Mouse (Mus musculus): Measurements from ENCODE around the gene Prkch. TPM values are rescaled to one million over a fixed set of nuclear protein-coding genes. Genes with fewer than 3 reads are reported as not detected.

The Prkch gene
- total RNA-seq, 4 experiments from 2014 or later: 4.3 to 5.8 (median 4.9) TPM

DNA sequence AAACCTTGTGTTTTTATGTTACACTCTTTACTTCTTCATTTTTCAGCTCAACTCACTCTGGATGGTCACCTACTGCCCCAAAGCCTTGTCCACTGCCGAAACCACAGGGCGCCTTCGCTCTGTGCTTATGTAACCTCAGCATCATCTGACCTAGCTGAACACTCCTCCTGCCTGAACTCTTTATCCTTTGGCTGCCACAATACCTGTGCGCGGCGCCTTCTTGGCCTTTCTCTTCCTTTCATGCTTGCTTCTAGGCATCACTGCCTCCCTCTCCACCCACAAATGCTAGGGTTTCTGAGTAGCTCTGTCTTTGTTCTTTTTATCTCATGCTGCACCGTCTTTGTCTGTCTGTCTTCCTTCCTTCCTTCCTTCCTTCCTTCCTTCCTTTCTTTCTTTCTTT lies 3.8 kb upstream of the Prkch start:
- no peak for DNase-seq (ENCODE audit: low spot score in 2 of 2)

DNA sequence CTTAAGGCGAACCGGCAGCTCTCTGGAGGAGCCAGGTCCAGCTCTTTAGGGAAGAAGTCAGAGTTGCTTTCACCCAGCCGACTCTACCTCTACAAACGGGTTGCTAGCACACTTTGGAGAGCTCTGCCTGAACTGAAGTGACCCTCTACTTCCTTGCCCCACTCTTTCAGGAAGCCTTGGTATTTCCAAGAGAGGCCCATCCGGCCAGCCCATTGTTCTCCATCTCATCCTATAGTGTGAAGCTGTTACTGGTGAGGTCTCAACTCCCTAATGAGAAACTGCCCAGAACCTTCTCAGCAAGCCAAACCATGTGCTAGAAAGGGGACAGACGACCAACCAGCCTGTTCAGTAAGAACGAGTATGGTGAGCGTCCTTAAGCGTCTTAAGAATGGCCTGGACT lies 1.3 kb upstream of the Prkch start:
- DNase-seq (ENCODE audit: low spot score in 2 of 2): no peak

DNA sequence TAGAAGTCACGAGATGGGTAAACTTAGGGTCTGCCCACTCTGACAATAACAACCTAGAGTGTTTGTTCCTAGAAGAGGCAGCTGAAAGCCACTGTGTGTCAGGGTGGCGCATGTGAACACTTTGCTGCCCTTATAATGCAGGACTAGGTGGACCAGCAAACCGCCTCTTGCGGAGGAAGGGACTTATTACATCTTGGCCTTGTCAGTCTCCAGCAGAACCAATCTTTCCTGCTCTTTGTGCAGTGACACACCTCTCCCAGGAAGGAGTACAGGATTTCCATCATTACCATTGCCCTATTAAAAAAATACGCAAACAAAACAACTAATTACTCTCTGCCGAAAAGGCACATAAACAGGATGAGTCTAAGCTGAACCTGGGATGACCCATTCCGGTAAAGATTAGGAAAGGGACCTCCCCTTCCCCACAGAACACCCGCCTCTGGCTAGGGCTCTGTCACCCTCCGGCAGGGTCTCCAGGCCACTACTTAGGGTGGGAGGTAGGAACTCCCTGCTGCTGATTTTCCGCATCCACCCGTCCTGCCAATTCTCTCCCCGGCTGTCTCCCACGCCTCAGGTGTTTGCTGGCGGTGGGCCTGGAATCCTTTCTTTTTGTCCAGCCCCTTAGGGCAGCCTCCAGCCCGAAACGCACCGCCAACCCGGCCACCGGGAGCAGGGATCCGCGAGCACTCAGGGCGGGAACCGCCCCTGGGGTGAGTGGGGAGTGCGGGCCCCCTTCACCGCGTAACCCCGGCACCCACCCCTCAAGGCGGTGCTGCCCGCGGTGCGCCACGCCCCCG lies 585 bp upstream of the Prkch start:
- DNase-seq (ENCODE audit: low spot score in 2 of 2): no peak

DNA sequence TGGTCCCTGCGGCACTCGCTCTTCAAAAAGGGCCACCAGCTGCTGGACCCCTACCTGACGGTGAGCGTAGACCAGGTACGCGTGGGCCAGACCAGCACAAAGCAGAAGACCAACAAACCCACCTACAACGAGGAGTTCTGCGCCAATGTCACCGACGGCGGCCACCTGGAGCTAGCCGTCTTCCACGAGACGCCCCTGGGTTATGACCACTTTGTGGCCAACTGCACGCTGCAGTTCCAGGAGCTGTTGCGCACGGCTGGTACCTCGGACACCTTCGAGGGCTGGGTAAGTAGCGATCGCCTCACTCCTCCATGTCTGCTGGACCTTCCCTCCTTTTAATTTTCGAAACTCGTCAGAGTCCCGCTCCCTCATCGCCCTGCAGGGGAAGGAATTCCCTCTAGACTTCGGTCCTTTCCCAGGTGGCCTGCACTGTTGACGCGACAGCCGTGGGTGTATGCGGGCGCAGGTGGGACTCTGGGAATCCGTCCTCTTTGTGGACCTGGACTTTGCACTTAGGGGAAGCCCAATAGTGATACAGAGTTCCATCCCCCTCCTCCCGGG lies 725 bp downstream of the Prkch start:
- no peak for DNase-seq (ENCODE audit: low spot score in 2 of 2)

DNA sequence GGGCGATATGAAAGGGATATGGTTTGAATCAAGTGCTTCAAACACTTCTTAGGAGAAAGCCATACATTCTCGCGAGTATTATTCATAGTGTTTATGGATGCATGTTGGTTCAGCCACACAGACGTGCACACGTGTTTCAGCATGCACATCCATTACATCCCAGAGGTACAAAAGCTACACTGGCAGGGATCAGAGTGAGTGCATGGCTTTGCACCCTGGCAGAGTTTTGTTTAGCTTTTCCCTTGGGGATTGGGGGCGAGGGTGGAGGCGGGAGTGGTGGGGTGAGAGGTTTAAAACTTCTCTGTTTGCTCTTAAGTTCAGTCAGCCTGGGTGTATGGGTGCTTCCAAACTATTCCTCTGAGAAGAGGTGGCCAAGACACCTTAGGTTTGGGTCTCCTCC lies 1.3 kb downstream of the Prkch start:
- no peak for DNase-seq (ENCODE audit: low spot score in 2 of 2)

DNA sequence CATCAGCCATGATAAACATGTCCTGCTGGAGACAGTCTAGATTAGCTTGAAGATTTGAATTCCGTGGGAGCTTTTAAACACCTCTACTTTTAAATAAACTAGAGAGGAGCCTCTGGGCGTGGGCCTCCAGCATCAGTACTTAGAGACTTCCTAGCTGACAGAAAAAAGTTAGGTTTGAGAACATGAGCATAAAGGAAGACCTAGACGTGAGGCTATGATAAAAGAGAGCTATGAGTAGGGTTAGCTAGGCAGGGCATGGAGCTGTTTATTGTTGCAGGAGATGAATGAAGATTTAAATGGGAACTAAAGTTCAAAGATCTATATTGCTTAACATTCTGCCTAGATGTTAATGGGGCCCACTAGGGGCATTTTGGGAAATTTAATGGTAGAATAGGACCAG lies 2.7 kb downstream of the Prkch start:
- no peak for DNase-seq (ENCODE audit: low spot score in 2 of 2)

DNA sequence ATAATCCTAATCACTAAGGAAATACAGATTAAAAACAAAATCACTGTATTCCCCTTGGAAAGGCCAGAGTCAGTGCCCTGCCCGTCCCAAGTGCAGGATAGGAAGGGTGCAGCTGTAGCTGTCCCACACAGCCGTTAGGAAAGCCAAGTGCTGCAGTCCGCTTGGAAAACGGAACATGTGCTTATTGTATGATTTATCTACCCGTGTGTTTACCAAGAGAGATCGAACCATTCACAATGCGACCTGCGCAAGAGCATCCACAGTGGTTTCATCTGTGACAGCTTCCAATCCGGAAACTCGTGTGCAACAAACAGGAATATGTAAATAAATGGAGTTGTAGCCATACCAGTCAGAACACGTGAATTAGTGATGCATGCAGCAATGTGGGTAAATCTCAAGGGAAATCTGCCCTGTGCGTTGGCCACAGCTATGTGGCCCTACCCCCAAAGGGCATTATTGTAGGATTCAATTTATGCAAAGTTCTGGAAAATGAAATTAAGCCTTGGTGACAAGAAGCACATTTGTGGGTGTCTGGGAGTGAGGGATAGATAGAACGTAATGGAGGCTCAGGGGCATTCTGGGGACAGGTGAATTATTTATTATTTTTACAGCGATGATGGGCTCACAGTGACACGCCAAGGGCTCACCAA lies 6.2 kb downstream of the Prkch start:
- no peak for DNase-seq (ENCODE audit: low spot score in 2 of 2)

DNA sequence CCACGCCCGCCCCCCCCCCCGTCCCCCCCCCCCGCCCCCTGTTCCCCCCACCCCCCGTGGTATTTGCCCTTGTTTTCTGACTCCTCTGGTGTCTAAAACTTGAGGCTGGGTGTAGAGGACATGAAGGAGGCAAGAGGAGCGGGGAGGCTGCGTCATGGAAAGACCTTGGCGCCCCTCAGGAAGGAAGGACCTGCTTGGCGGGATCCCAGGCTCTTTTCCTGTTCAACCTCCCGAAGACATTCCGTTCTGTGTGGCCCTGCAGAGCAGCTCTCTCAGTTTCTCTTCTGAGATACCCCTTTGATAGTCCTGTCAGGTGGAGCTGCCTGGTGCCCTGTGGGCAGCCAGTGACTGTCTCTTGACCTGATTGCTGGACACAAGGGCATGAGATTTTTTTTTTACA lies 7.0 kb downstream of the Prkch start:
- DNase-seq (ENCODE audit: low spot score in 2 of 2): peak; percentile 12 to 26

DNA sequence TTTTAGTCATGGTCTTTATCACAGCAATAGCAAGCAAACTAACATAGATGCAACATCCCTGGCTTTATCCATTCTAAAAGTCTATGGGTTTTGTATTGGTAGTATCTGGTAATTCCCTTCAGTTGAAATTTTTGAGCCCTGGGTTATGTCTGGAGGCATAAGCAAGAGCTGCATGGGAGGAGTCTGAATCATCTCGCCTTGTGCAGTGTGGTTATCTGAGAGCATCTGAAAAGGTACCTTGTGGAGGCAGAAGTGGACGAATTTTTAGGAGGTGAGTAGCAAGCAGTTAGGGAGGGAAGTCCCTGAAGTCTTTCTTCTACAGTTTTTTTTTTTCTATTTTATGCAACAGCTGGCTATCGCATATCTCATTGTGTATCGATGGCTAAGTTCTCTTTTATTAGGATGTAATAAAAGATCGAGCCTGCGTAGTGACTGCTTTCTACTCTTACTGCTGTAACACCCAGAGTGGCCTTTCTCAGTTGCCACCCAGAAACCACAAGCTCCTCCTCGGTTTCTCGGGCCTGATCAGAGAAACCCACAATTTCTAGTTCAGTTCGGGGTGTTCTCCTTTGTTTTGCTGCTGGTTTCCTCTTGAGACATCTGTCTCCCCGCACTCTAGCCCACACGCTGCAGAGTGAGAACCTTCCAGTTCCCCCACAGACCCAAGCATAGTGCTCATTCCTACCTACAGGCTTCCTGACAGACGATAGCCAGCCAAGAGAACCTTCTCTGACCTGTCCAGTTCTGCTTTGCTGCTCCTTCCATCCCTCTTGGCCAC lies 8.6 kb downstream of the Prkch start:
- no peak for DNase-seq (ENCODE audit: low spot score in 2 of 2)

DNA sequence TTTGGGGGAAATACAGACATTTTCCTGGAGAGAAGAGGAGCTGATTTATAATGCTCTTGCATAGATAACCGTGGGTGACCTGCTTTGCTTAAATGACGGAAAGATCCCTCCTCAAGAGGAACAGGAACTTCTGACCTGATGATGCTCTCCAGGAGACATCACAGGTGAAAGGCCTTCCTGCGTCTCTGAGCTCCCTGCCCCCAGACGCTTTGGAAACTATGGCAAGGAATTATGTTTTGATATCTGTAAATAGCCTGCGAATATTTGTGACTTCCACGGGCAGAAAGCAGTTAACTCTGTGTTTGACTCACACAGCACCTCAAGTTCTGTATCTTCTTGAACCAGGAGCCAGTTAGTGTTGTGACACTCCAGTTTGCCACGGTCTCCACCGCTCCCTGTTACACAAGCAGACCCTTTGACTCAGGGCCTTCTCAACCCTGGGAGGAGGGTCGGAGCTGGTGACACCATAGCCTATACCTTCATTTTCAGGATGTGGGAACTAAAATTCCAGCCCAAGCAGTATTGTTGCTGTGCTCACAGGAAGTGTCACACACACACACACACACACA lies 9.7 kb downstream of the Prkch start:
- no peak for DNase-seq (ENCODE audit: low spot score in 2 of 2)

DNA sequence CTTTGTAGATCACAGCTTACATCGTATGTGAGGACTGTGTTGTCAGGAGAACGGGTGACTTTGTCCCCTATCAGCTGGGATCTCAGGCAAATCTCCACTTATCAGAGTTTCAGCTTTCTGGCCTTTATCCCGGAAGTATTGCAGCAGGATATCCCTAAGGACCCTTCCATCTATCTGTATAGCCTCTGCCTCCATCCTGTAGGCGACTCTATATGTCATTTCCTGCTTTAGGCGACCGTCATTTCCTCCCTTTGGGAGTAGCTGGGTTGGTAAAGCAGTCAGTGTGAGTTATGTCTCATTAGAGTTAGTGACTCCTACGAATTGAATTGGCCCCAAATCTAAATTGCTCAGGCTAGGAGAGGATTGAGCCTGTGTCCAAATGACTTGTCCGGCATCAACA lies 10.6 kb downstream of the Prkch start:
- DNase-seq (ENCODE audit: low spot score in 2 of 2): no peak

DNA sequence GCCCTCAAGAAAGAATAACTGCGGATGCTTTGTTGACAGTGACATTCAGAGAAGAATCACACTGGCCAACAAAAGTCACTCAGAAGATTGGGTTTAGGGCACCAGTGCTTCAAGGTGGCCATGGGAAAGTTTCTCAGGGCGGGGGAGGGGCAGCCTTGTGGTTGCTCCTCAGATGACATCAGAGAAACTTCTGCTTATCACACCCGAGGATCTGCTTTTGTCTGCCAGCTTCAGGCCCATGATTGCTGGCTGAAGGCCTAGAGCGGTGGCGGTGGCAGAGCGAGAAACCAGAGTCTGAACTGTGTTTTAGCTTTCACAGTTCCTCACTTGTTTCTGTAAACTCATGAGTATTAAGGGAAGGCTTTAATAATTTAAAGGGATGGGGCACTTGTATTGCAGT lies 13.6 kb downstream of the Prkch start:
- no peak for DNase-seq (ENCODE audit: low spot score in 2 of 2)

DNA sequence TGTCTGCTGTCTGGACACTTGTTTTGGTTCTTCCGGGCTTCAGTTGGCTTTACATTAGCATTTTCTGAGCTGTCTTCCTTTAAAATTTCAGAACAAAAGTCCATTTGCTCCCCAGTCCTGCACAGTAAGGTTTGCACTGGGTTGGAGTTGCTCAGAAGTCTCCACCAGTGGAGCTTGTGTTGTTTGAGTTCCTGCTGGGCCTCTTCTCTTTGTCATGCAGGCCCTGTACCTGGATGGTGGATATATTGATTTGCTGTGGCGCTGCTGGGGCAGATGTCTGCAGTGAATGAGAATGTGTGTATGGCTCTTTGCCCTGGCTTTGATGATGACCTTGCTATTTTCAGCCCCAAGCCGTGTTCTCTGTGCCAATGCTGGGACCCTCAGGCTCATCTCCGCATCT lies 15.9 kb downstream of the Prkch start:
- DNase-seq (ENCODE audit: low spot score in 2 of 2): no peak

DNA sequence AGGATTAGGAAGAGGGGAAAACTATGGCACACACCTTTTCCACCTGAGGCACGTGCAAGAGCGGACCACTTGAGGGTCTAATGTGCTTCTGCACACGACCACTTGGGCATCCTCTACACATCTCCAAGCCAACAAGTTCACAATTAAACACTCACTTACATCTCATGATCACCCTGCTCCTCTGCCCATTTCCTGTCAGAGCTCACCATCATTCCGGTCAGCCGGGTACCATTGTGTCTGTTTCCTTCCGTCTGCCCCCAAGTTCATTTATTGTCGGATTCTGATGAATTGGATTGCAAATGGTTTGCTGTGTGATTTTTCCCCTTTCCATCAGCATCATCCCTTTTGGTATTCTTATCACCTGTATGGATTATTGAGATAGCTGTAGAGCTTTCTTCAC lies 18.4 kb downstream of the Prkch start:
- no peak for DNase-seq (ENCODE audit: low spot score in 2 of 2)

DNA sequence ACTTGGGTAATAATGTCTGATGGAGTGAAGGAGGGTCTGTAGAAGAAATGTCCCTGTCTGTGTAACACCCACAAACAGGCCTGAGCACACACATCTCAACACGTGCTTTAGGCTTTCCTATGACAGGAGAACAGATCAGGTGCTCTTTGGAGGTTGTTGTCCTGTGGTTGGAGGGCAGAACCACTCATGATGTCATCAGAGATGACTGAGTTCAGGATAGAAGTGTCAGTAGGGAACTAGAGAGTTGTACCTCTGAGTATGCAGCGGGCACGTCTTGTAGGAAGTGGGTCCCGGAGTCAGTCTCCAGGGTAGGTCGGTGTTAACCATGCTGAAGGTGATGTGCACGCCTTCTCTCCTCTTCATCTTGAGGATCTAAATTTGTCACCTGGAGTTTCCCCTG lies 19.1 kb downstream of the Prkch start:
- no peak for DNase-seq (ENCODE audit: low spot score in 2 of 2)

DNA sequence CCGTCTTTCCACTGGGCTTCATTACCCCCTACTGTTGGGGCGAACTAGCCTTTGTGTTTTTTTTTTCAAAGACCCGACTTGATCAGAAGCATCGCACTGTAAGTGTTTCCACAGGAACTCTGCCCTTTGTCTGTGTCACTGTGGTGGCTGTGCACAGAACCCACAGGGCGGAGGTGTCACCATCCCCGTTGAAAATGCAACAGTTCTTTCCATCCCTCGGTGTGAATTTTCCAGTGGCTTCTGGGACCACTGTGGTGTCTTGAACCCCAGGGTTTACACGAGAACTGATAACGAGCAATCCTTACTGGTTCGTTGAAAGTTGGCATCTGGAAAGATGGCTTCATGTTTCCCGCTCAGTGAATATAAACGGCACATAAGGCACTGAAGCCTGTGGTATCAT lies 20.2 kb downstream of the Prkch start:
- DNase-seq (ENCODE audit: low spot score in 2 of 2): no peak

DNA sequence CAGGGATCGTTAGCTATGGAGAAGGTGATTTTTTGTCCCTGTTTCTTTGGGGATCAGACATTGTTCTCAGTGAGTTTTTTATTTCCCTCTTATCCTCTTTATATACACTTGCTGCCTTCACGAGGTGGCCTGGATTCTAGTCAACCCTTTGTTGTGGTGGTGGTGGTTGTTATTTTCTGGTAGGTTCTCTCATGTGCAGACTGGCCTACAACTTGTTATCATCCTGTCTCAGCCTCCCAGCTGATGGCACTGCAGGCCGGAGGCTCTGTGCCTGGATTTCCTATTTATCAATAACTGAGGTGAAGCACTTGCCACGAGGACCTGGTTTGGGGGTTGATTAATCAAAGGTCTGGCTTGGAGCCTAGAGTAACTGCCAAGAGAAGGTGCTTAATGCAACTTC lies 20.6 kb downstream of the Prkch start:
- no peak for DNase-seq (ENCODE audit: low spot score in 2 of 2)

DNA sequence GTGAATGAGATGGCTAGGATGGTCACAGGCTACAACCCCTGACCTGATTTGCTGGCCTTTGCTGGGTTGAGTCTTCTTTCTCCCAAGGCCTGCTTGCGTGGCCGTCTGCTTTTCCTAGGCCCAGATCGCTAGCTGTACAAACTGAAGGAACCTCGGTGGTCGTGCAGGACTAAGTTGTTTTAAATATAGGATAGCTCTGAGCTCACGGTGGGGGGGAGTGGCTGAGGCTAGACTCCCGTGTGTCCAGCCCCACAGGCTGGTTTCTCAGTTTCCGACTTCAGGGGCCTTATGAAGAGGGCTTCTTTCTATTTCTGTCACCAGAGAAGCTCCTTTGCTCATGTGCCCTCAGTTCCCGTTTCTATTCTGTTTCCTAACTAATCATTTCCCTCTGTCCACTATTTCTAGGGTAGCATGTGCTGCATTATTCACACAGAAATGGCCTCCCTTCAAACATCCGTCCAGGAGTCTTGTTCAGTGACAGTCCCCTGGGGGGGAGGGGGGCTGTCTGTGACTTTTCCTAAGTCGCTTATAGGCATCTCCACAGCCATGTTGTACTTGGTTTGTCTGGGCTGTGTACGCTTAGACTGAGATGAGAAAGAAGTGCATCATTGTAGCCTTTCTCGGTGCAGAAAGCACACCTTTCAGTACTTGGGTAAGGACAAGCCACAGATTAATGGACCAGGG lies 22.9 kb downstream of the Prkch start:
- DNase-seq (ENCODE audit: low spot score in 2 of 2): no peak

DNA sequence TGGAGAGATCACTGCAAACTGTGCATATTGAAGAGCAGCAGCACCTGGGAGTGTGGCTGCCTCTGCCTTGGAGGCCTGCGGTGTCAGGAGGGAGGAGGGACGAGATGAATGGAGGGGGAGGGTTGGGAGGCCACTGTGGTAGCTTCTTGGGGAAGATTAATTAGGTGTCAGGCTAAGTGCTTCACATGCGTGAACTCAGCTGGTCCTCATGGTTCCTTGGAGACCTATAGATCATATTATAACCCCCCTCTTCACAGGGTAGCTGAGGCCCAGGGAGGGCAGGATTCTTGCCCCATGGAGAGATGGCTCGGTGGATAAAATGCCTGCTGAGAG lies 23.4 kb downstream of the Prkch start:
- DNase-seq (ENCODE audit: low spot score in 2 of 2): no peak

DNA sequence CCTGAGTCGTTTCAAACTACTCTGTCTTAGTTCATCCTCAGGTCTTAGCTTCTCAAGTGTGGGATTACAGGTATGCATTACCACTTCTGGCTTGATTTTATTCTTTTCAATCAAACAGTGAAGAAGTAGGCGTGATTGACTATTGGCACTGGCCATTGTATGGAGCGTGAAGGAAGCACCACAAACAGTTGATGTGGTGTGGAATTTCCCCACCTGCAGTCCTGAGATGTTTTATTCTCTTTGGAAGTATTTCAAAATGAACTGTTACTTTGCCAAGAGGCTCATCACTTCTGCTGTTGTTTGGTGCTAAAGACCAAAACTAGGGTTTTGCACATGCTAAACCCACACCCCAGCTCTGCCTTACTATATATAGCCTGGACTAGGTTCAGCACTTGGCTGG lies 24.7 kb downstream of the Prkch start:
- DNase-seq (ENCODE audit: low spot score in 2 of 2): no peak
